Mouse (Mus musculus): ENCODE measurements around the gene Olfr1408. TPM values are rescaled to one million over a fixed set of nuclear protein-coding genes. Genes with fewer than 3 reads are reported as not detected.

Olfr1408 gene
- polyA plus RNA-seq (2014; fragmentation: Nextera tagmentation; extraction: Ambion mirVana): 0.05 TPM in 1 of 2 replicates, not detected in the other

DNA sequence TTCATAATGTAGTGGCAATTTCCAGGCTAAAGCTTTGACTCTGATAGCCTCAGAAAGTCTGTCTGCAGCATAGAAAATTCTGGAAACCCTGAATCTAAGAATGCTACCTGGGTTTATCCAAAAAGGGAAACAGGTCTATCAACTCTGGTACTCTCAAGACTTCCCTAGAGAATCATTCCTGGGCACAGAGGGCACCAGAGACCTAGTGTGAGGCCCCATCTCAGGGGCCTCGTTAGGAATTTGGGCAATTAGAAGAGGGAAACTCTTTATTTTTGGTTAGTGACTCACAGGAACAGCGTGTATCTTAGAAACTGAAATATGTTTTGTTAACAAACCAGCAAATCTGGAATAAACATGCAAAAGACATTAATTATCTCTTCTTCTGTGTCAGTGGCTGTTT is at the start of gene Olfr1408:
TSS of gene Olfr1408 (minus strand) at position 101 of the 400 bp plus-strand sequence.
- ATAC-seq (replicated peaks; ENCODE audit: low FRiP score) (no peak), DNase-seq (ENCODE audit: low spot score) (no peak)
- no peaks in the 10 kb centered on the region for H3K9me3 ChIP-seq (ENCODE audit: control insufficient read depth, low read length)
- no peaks in the 10 kb centered on the region for H3K36me3 ChIP-seq (ENCODE audit: control insufficient read depth, insufficient read depth, low read length)
- H3K4me1 ChIP-seq (replicated peaks; ENCODE audit: control insufficient read depth, insufficient read depth, low read length): no peaks in the 10 kb centered on the region
- no peaks in the 10 kb centered on the region for H3K27me3 ChIP-seq (replicated peaks; ENCODE audit: control insufficient read depth, insufficient read depth, low read length)
- no peak within 1 kb of the TSS for H3K4me2 ChIP-seq
- H3K27ac ChIP-seq (ENCODE audit: low read depth, low read length): no peak within 1 kb of the TSS
- no peak within 1 kb of the TSS for H3K9ac ChIP-seq (ENCODE audit: low read depth, low read length)
- WGBS: 60% methylated on average over 2 of the region's 2 CpGs
- no peak within 1 kb of the TSS for H3K4me3 ChIP-seq (ENCODE audit: low read depth, low read length)

DNA sequence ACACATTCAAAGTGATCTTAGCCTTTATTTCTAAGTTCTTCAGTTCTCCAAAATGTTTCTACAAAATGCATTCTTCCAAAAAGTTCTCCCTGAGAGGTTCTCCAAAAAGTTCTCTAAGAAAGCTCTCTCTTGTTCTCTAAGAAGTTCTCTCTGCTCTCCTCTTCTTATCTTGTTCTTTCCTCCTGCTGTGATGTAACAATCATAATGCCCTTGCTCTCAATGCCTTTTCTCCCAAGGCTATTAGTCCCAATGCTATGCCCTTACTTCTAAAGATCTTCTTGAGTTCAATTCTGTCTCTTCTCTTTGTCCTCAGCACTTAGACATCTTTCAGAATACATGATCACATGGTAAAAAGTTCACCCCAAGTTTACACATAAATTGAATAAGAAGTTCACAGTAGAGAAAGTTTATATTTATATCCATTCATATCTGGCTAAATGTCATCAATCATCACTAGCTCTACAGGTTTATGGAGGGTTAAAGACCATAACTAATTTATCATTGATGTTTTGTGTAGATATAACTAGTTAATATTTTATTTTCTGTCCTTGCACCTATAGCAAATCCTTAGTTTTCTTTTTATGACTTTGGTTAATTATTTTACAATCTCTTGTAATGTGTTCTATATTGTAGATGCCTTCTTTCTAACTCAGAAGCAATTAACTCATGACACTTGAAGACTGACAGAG is 37.1 kb upstream of the Olfr1408 start:
- H3K36me3 ChIP-seq (ENCODE audit: control insufficient read depth, insufficient read depth, low read length): no peaks in the 10 kb centered on the region
- H3K27me3 ChIP-seq (replicated peaks; ENCODE audit: control insufficient read depth, insufficient read depth, low read length): no peaks in the 10 kb centered on the region
- H3K4me3 ChIP-seq (ENCODE audit: low read depth, low read length): no peak overlapping the region
- no peak overlapping the region for H3K27ac ChIP-seq (ENCODE audit: low read depth, low read length)
- H3K4me1 ChIP-seq (replicated peaks; ENCODE audit: control insufficient read depth, insufficient read depth, low read length): no peaks in the 10 kb centered on the region
- H3K9ac ChIP-seq (ENCODE audit: low read depth, low read length): no peak overlapping the region
- no peaks in the 10 kb centered on the region for H3K9me3 ChIP-seq (ENCODE audit: control insufficient read depth, low read length)
- H3K4me2 ChIP-seq: no peak overlapping the region
- no peak for ATAC-seq (replicated peaks; ENCODE audit: low FRiP score)
- no peak for DNase-seq (ENCODE audit: low spot score)

Other genes with a start within 250 kb of the Olfr1408 start
- gene Apcs, start 242.3 kb downstream of the Olfr1408 start, polyA plus RNA-seq (2014; fragmentation: Nextera tagmentation; extraction: Ambion mirVana): 5.1 and 7.1 TPM in 2 replicates
- not detected in 2 replicates for gene Olfr16, start 187.0 kb downstream of the Olfr1408 start, polyA plus RNA-seq (2014; fragmentation: Nextera tagmentation; extraction: Ambion mirVana)
- not detected in 2 replicates for gene Olfr1406, start 53.3 kb upstream of the Olfr1408 start, polyA plus RNA-seq (2014; fragmentation: Nextera tagmentation; extraction: Ambion mirVana)
- not detected in 2 replicates for gene Olfr218, start 60.4 kb upstream of the Olfr1408 start, polyA plus RNA-seq (2014; fragmentation: Nextera tagmentation; extraction: Ambion mirVana)
- not detected in 2 replicates for gene Olfr1404, start 75.0 kb upstream of the Olfr1408 start, polyA plus RNA-seq (2014; fragmentation: Nextera tagmentation; extraction: Ambion mirVana)
- 0.16 TPM in 1 of 2 replicates, not detected in the other for gene Fcer1a, start 89.8 kb upstream of the Olfr1408 start, polyA plus RNA-seq (2014; fragmentation: Nextera tagmentation; extraction: Ambion mirVana)
- gene Olfr418, start 128.6 kb upstream of the Olfr1408 start, polyA plus RNA-seq (2014; fragmentation: Nextera tagmentation; extraction: Ambion mirVana): not detected in 2 replicates
- gene Mptx2, start 140.4 kb upstream of the Olfr1408 start, polyA plus RNA-seq (2014; fragmentation: Nextera tagmentation; extraction: Ambion mirVana): not detected in 2 replicates
- 15.0 and 16.5 TPM in 2 replicates for gene Ackr1, start 196.4 kb upstream of the Olfr1408 start, polyA plus RNA-seq (2014; fragmentation: Nextera tagmentation; extraction: Ambion mirVana)
- gene Aim2, start 213.5 kb upstream of the Olfr1408 start, polyA plus RNA-seq (2014; fragmentation: Nextera tagmentation; extraction: Ambion mirVana): 1.1 and 3.2 TPM in 2 replicates
- 1.1 and 1.5 TPM in 2 replicates for gene Cadm3, start 230.3 kb upstream of the Olfr1408 start, polyA plus RNA-seq (2014; fragmentation: Nextera tagmentation; extraction: Ambion mirVana)